Mouse (Mus musculus) spleen, adult 2 months (tissue): ENCODE measurements around the gene Cdc25b. TPM values are rescaled to one million over a fixed set of nuclear protein-coding genes. Genes with fewer than 3 reads are reported as not detected.

Source experiments
- DNase-seq, 2 experiments: peaks; one replicate each; pipeline versions ENCODE4 v3.0.0 to v3.0.0-alpha.2; 2012 to 2021; ENCODE audit warnings: low spot score in 2 of 2, low read depth in 1 of 2
- H3K27ac ChIP-seq: fragments of 200-500 bp; 2 replicates; pipeline ENCODE4 v1.5.1; 2012; ENCODE audit warnings: low read length, inconsistent platforms; ENCODE audit not compliant: insufficient read depth
- H3K27me3 ChIP-seq: fragments of 200-500 bp; 2 replicates; pipeline ENCODE4 v1.6.1; 2012; ENCODE audit warnings: mild to moderate bottlenecking, moderate library complexity, low read length, inconsistent platforms; ENCODE audit not compliant: control insufficient read depth, insufficient read depth
- H3K36me3 ChIP-seq: fragments of 200-500 bp; 2 replicates; pipeline ENCODE4 v1.6.1; 2012; ENCODE audit warnings: mild to moderate bottlenecking, low read length, inconsistent platforms; ENCODE audit not compliant: control insufficient read depth, insufficient read depth
- H3K4me1 ChIP-seq: fragments of 200-500 bp; 2 replicates; pipeline ENCODE4 v1.6.1; 2011; ENCODE audit warnings: inconsistent platforms; ENCODE audit not compliant: control insufficient read depth, insufficient read depth, insufficient read length
- H3K4me3 ChIP-seq: fragments of 200-500 bp; 2 replicates; pipeline ENCODE4 v1.5.1; 2011; ENCODE audit warnings: mild to moderate bottlenecking, inconsistent platforms; ENCODE audit not compliant: insufficient read depth, insufficient read length; ENCODE audit errors: extremely low read depth
- CTCF ChIP-seq: fragments of 200-500 bp; IDR thresholded peaks from 2 replicates; pipeline ENCODE4 v1.5.1; 2011; ENCODE audit warnings: mild to moderate bottlenecking, inconsistent platforms; ENCODE audit not compliant: insufficient read depth, insufficient read length, insufficient replicate concordance; ENCODE audit errors: extremely low read depth
- POLR2A ChIP-seq: fragments of 200-500 bp; IDR thresholded peaks from 2 replicates; pipeline ENCODE4 v1.6.1; 2011; ENCODE audit warnings: low read depth, low read length, inconsistent platforms
- WGBS: fragments of 180-500 bp; shearing (Covaris S2); methylation state at CpG from one replicate; pipeline ENCODE4 v1.1.7; 2018; 5-methylcytosine and 5-hydroxymethylcytosine counted together
- polyA plus RNA-seq: library from polyadenylated mRNA; depleted of rRNA; stranded (reverse); fragments of >200 nt; gene quantifications from 2 replicates; pipeline ENCODE4 v1.2.3, GENCODE M21; 2012; rRNA removed

The Cdc25b gene
- polyA plus RNA-seq, 1 experiment = 85.6 TPM

- TF ChIP-seq CTCF (no peak), POLR2A (no peak)
- DNase-seq = no peak
- Histone ChIP-seq H3K4me1 (peaks cover 14% of the 10 kb centered on the region; the same call in 1 of the 2 replicates), H3K36me3 (peaks cover 6% of the 10 kb centered on the region), H3K4me3 (peak overlapping the region; percentile 90), H3K27ac (peak overlapping the region; percentile 86), H3K27me3 (no peaks in the 10 kb centered on the region)
- 6% methylated on average over 28 of the region's 28 CpGs for WGBS
These were observed 47.4 kb downstream of the Cdc25b start for GRCm38 (mm10) chr2:131234127-131234650.

GRCm38 (mm10) chr2:131234970-131235635 lies 48.4 kb downstream of the Cdc25b start:
- WGBS = 33% methylated on average over 7 of the region's 7 CpGs

GRCm38 (mm10) chr2:131242180-131242579 lies 55.4 kb downstream of the Cdc25b start:
- Histone ChIP-seq H3K4me1 (no peaks in the 10 kb centered on the region), H3K27me3 (no peaks in the 10 kb centered on the region), H3K36me3 (peaks cover 65% of the 10 kb centered on the region), H3K27ac (no peak overlapping the region), H3K4me3 (no peak overlapping the region)
- TF ChIP-seq CTCF = no peak
- no peak for TF ChIP-seq POLR2A
- no peak for DNase-seq

More at GRCm38 (mm10) chr2:131234970-131235635, 48.4 kb downstream of the Cdc25b start:
- Histone ChIP-seq H3K27ac (peak overlapping the region; percentile 86), H3K36me3 (peaks cover 12% of the 10 kb centered on the region), H3K4me3 (0 out of 2 replicates have a peak overlapping the region, but pooled peaks have one; percentile 90), H3K27me3 (no peaks in the 10 kb centered on the region), H3K4me1 (peaks cover 14% of the 10 kb centered on the region; the same call in 1 of the 2 replicates)
- TF ChIP-seq POLR2A = no peak
- TF ChIP-seq CTCF = no peak
- peak; percentile 32 to 50 for DNase-seq

GRCm38 (mm10) chr2:131242929-131243328 lies 56.2 kb downstream of the Cdc25b start:
- peaks cover 66% of the 10 kb centered on the region for H3K36me3 ChIP-seq
- WGBS = 89% methylated on average over 7 of the region's 7 CpGs
- H3K4me3 ChIP-seq = no peak overlapping the region
- no peaks in the 10 kb centered on the region for H3K27me3 ChIP-seq
- TF ChIP-seq POLR2A (no peak), CTCF (no peak)
- H3K27ac ChIP-seq = no peak overlapping the region
- no peak for DNase-seq
- H3K4me1 ChIP-seq = no peaks in the 10 kb centered on the region

Other genes with a start within 250 kb of the Cdc25b start
- gene Gfra4, start 143.9 kb upstream of the Cdc25b start, polyA plus RNA-seq = 3.2 and 4.3 TPM in 2 replicates
- 17.5 and 18.9 TPM in 2 replicates for gene Adam33, start 123.1 kb upstream of the Cdc25b start, polyA plus RNA-seq
- 36.1 and 42.3 TPM in 2 replicates for gene Siglec1, start 100.2 kb upstream of the Cdc25b start, polyA plus RNA-seq
- gene Hspa12b, start 59.7 kb upstream of the Cdc25b start, polyA plus RNA-seq = 2.0 and 2.1 TPM in 2 replicates
- not detected in 2 replicates for gene Gm11037, start 53.5 kb upstream of the Cdc25b start, polyA plus RNA-seq
- 60.1 and 80.5 TPM in 2 replicates for gene 1700037H04Rik, start 26.9 kb upstream of the Cdc25b start, polyA plus RNA-seq
- 31.2 and 35.1 TPM in 2 replicates for gene Cenpb, start 6.9 kb upstream of the Cdc25b start, polyA plus RNA-seq
- 2.4 and 2.6 TPM in 2 replicates for gene Spef1, start 333 bp downstream of the Cdc25b start, polyA plus RNA-seq
- gene Ap5s1, start 20.1 kb downstream of the Cdc25b start, polyA plus RNA-seq = 24.3 and 41.3 TPM in 2 replicates
- 46.9 and 47.6 TPM in 2 replicates for gene Mavs, start 47.1 kb downstream of the Cdc25b start, polyA plus RNA-seq
- gene Pank2, start 75.5 kb downstream of the Cdc25b start, polyA plus RNA-seq = 10.7 and 11.8 TPM in 2 replicates
- gene Rnf24, start 165.9 kb downstream of the Cdc25b start, polyA plus RNA-seq = 0.94 and 1.2 TPM in 2 replicates